Comparison of ENCODE assay signal across 8 mouse cellular contexts in genomic region chr7:127801010-127801621, GRCm38 (mm10). TPM values are rescaled to one million over a fixed set of nuclear protein-coding genes. Genes with fewer than 3 reads are reported as not detected.
DNase-seq lines count a peak whose midpoint lies in the region; ATAC-seq and TF ChIP-seq lines count a peak whose summit lies in the region.

No protein-coding gene starts in this region.

- peaks cover 5% of the 10 kb centered on the region; the same call in 1 of the 2 replicates for H3K4me1 ChIP-seq in lung, embryonic 14.5 days (ENCODE audit: insufficient read depth)
- peaks cover 2 to 5% of the 10 kb centered on the region in 2 experiments; a peak in 1 of 4 replicates for H3K4me1 ChIP-seq in heart, embryonic 14.5 days (ENCODE audit: control insufficient read depth in 2 of 2, insufficient read depth in 2 of 2, low read length in 2 of 2)
- H3K4me1 ChIP-seq in liver, embryonic 16.5 days (ENCODE audit: control insufficient read depth, low read depth, low read length), result peaks cover 22% of the 10 kb centered on the region

- H3K9me3 ChIP-seq in lung, embryonic 14.5 days (ENCODE audit: low read depth, low read length), result no peaks in the 10 kb centered on the region
- no peaks in the 10 kb centered on the region for H3K9me3 ChIP-seq in heart, embryonic 14.5 days (ENCODE audit: control insufficient read depth, low read length)
- H3K9me3 ChIP-seq in liver, embryonic 16.5 days (replicated peaks; ENCODE audit: control insufficient read depth, low read length), result no peaks in the 10 kb centered on the region

- ATAC-seq in lung, embryonic 14.5 days (ENCODE audit: insufficient read depth), result no peak
- no peak for ATAC-seq in heart, embryonic 14.5 days (ENCODE audit: insufficient number of reproducible peaks, insufficient read depth, low FRiP score, low read depth)
- peak; percentile 28 for ATAC-seq in liver, embryonic 16.5 days (ENCODE audit: low read depth)

- peak overlapping the region; percentile 29; the same call in 1 of the 2 replicates for H3K9ac ChIP-seq in lung, embryonic 14.5 days
- peak overlapping the region; percentile 45 for H3K9ac ChIP-seq in heart, embryonic 14.5 days (ENCODE audit: low read length)
- peak overlapping the region; percentile 42 for H3K9ac ChIP-seq in liver, embryonic 16.5 days (ENCODE audit: low read depth, low read length)

- H3K27ac ChIP-seq in lung, embryonic 14.5 days (ENCODE audit: low read depth), result no peak overlapping the region
- H3K27ac ChIP-seq in heart, embryonic 14.5 days (replicated peaks in 1 of 2; ENCODE audit: control insufficient read depth in 1 of 2, insufficient read depth in 1 of 2, low read depth in 2 of 2, low read length in 2 of 2), result peak overlapping the region in 1 of 2 experiments; percentile 35; a peak in 1 of 4 replicates
- H3K27ac ChIP-seq in liver, embryonic 16.5 days (ENCODE audit: low read length), result peak overlapping the region; percentile 35

- no peak for TF ChIP-seq CTCF in lung, embryonic 14.5 days (IDR thresholded peaks at IDR 0.05; ENCODE audit: low read depth)

- DNase-seq in adrenal gland, postnatal 10 days, result peak; percentile 45
- DNase-seq in adrenal gland, postnatal 4 days (ENCODE audit: low spot score in 2 of 2), result no peak
- no peak for DNase-seq in lung, embryonic 14.5 days
- DNase-seq in lung, postnatal 14 days, result no peak
- DNase-seq in right cerebral cortex, postnatal 4 days, result no peak
- DNase-seq in spleen, postnatal 36 days (ENCODE audit: low spot score in 2 of 2), result no peak

- H3K4me2 ChIP-seq in lung, embryonic 14.5 days, result peak overlapping the region; percentile 52
- H3K4me2 ChIP-seq in heart, embryonic 14.5 days (ENCODE audit: low read length), result peak overlapping the region; percentile 65
- H3K4me2 ChIP-seq in liver, embryonic 16.5 days (ENCODE audit: low read depth, low read length), result peak overlapping the region; percentile 41

- peak overlapping the region; percentile 25 for H3K4me3 ChIP-seq in lung, embryonic 14.5 days (ENCODE audit: low read depth, low read length)
- peak overlapping the region; percentile 28 to 29; a peak in 2 of 4 replicates for H3K4me3 ChIP-seq in heart, embryonic 14.5 days (ENCODE audit: control insufficient read depth in 1 of 2, insufficient read depth in 1 of 2, low read depth in 1 of 2, low read length in 2 of 2)
- H3K4me3 ChIP-seq in liver, embryonic 16.5 days (ENCODE audit: low read depth, low read length), result peak overlapping the region; percentile 24

- WGBS in lung, embryonic 14.5 days, result 87% methylated on average over 8 of the region's 8 CpGs
- WGBS in heart, embryonic 14.5 days, result 82% methylated on average over 8 of the region's 8 CpGs
- WGBS in liver, embryonic 16.5 days (ENCODE audit: insufficient replicate concordance), result 70% methylated on average over 8 of the region's 8 CpGs

- H3K27me3 ChIP-seq in lung, embryonic 14.5 days (ENCODE audit: insufficient read depth, low read length), result no peaks in the 10 kb centered on the region
- H3K27me3 ChIP-seq in heart, embryonic 14.5 days (ENCODE audit: control insufficient read depth, insufficient read depth, low read length), result no peaks in the 10 kb centered on the region
- H3K27me3 ChIP-seq in liver, embryonic 16.5 days (ENCODE audit: control insufficient read depth, insufficient read depth, low read depth, low read length), result no peaks in the 10 kb centered on the region

- peaks cover 61% of the 10 kb centered on the region for H3K36me3 ChIP-seq in lung, embryonic 14.5 days (ENCODE audit: insufficient read depth)
- H3K36me3 ChIP-seq in heart, embryonic 14.5 days (ENCODE audit: control insufficient read depth, insufficient read depth, low read length), result peaks cover 50% of the 10 kb centered on the region
- peaks cover 33% of the 10 kb centered on the region for H3K36me3 ChIP-seq in liver, embryonic 16.5 days (ENCODE audit: control insufficient read depth, insufficient read depth)

RNA-seq across cellular contexts. Expression of gene Hsd3b7, which starts 0.7 kb away (rescaled TPM):
- 10 to 100 TPM; 57.1 to 73.1 TPM for total RNA-seq in adrenal gland, postnatal 10 days (2021)
- total RNA-seq in adrenal gland, postnatal 4 days (2021), result 10 to 100 TPM; 36.9 to 49.1 TPM
- polyA plus RNA-seq in lung, embryonic 14.5 days (2014; fragmentation: Nextera tagmentation; extraction: Ambion mirVana), result 13.6 and 18.3 TPM in 2 replicates
- polyA plus RNA-seq in heart, embryonic 14.5 days (2014; fragmentation: Nextera tagmentation; extraction: Ambion mirVana), result 20.4 and 22.2 TPM in 2 replicates
- 72.9 and 80.3 TPM in 2 replicates for polyA plus RNA-seq in liver, embryonic 16.5 days (2015; fragmentation: Nextera tagmentation; extraction: Ambion mirVana)

RNA-seq across cellular contexts. Expression of gene Gm49388, which starts 15.7 kb away (rescaled TPM):
- 1 to 10 TPM; 4.7 to 5.6 TPM for total RNA-seq in adrenal gland, postnatal 10 days (2021)
- 1 to 10 TPM; 6.2 to 8.1 TPM for total RNA-seq in adrenal gland, postnatal 4 days (2021)
- 0.43 TPM in 1 of 2 replicates, not detected in the other for polyA plus RNA-seq in lung, embryonic 14.5 days (2014; fragmentation: Nextera tagmentation; extraction: Ambion mirVana)
- not detected in 2 replicates for polyA plus RNA-seq in heart, embryonic 14.5 days (2014; fragmentation: Nextera tagmentation; extraction: Ambion mirVana)
- polyA plus RNA-seq in liver, embryonic 16.5 days (2015; fragmentation: Nextera tagmentation; extraction: Ambion mirVana), result not detected in 2 replicates

RNA-seq across cellular contexts. Expression of gene Stx4a, which starts 23.0 kb away (rescaled TPM):
- 10 to 100 TPM; 67.8 to 94.9 TPM for total RNA-seq in adrenal gland, postnatal 10 days (2021)
- total RNA-seq in adrenal gland, postnatal 4 days (2021), result 100 to 1,000 TPM; 101 to 106 TPM
- polyA plus RNA-seq in lung, embryonic 14.5 days (2014; fragmentation: Nextera tagmentation; extraction: Ambion mirVana), result 19.7 and 21.8 TPM in 2 replicates
- polyA plus RNA-seq in heart, embryonic 14.5 days (2014; fragmentation: Nextera tagmentation; extraction: Ambion mirVana), result 25.8 and 28.8 TPM in 2 replicates
- polyA plus RNA-seq in liver, embryonic 16.5 days (2015; fragmentation: Nextera tagmentation; extraction: Ambion mirVana), result 11.8 TPM in 2 replicates

RNA-seq across cellular contexts. Expression of gene Stx1b, which starts 23.2 kb away (rescaled TPM):
- total RNA-seq in adrenal gland, postnatal 10 days (2021), result 1 to 10 TPM; 6.9 to 9.4 TPM
- 10 to 100 TPM; 11.8 to 12.2 TPM for total RNA-seq in adrenal gland, postnatal 4 days (2021)
- polyA plus RNA-seq in lung, embryonic 14.5 days (2014; fragmentation: Nextera tagmentation; extraction: Ambion mirVana), result 2.0 and 2.8 TPM in 2 replicates
- polyA plus RNA-seq in heart, embryonic 14.5 days (2014; fragmentation: Nextera tagmentation; extraction: Ambion mirVana), result 1.0 and 1.2 TPM in 2 replicates
- 0.25 and 0.40 TPM in 2 replicates for polyA plus RNA-seq in liver, embryonic 16.5 days (2015; fragmentation: Nextera tagmentation; extraction: Ambion mirVana)

RNA-seq across cellular contexts. Expression of gene Setd1a, which starts 24.6 kb away (rescaled TPM):
- 10 to 100 TPM; 35.9 to 46.6 TPM for total RNA-seq in adrenal gland, postnatal 10 days (2021)
- 10 to 100 TPM; 63.9 to 64.9 TPM for total RNA-seq in adrenal gland, postnatal 4 days (2021)
- 27.2 and 30.1 TPM in 2 replicates for polyA plus RNA-seq in lung, embryonic 14.5 days (2014; fragmentation: Nextera tagmentation; extraction: Ambion mirVana)
- 15.0 and 16.5 TPM in 2 replicates for polyA plus RNA-seq in heart, embryonic 14.5 days (2014; fragmentation: Nextera tagmentation; extraction: Ambion mirVana)
- 7.5 and 7.9 TPM in 2 replicates for polyA plus RNA-seq in liver, embryonic 16.5 days (2015; fragmentation: Nextera tagmentation; extraction: Ambion mirVana)
